Mouse (Mus musculus) layer of hippocampus, adult 9-10 months (tissue): ENCODE results near the gene Itgb1bp1.

ENCODE experiments used
- DNase-seq: peaks from one replicate; pipeline ENCODE4 v3.0.0; 2022; ENCODE audit warnings: low spot score

The Itgb1bp1 gene

GRCm38 (mm10) chr12:21286243-21286622 is at the start of gene Itgb1bp1:
TSS of gene Itgb1bp1 (minus strand) at chr12:21286284.
- peak; percentile 97 for DNase-seq

GRCm38 (mm10) chr12:21335869-21336268 is 49.8 kb upstream of the Itgb1bp1 start:
- DNase-seq = peak; percentile 66

GRCm38 (mm10) chr12:21333766-21334165 is 47.7 kb upstream of the Itgb1bp1 start:
- DNase-seq = no peak

GRCm38 (mm10) chr12:21333021-21333420 is 46.9 kb upstream of the Itgb1bp1 start:
- no peak for DNase-seq

GRCm38 (mm10) chr12:21331711-21332110 is 45.6 kb upstream of the Itgb1bp1 start:
- DNase-seq = no peak

- no peak for DNase-seq
These were observed 45.0 kb upstream of the Itgb1bp1 start for GRCm38 (mm10) chr12:21330961-21331576.

GRCm38 (mm10) chr12:21329661-21330400 is 43.7 kb upstream of the Itgb1bp1 start:
- DNase-seq = no peak

- no peak for DNase-seq
These were observed 40.2 kb upstream of the Itgb1bp1 start for GRCm38 (mm10) chr12:21326325-21326724.

GRCm38 (mm10) chr12:21325266-21325665 is 39.2 kb upstream of the Itgb1bp1 start:
- DNase-seq = no peak

- no peak for DNase-seq
These were observed 38.0 kb upstream of the Itgb1bp1 start for GRCm38 (mm10) chr12:21324101-21324500.

- DNase-seq = no peak
These were observed 36.8 kb upstream of the Itgb1bp1 start for GRCm38 (mm10) chr12:21322856-21323255.

- no peak for DNase-seq
These were observed 36.2 kb upstream of the Itgb1bp1 start for GRCm38 (mm10) chr12:21322296-21322695.

- DNase-seq = no peak
These were observed 35.1 kb upstream of the Itgb1bp1 start for GRCm38 (mm10) chr12:21321170-21321569.

GRCm38 (mm10) chr12:21320317-21320716 is 34.2 kb upstream of the Itgb1bp1 start:
- DNase-seq = no peak

GRCm38 (mm10) chr12:21318143-21318895 is 32.2 kb upstream of the Itgb1bp1 start:
- DNase-seq = no peak

- DNase-seq = peak; percentile 42
These were observed 30.8 kb upstream of the Itgb1bp1 start for GRCm38 (mm10) chr12:21316869-21317265.

GRCm38 (mm10) chr12:21315923-21316868 is 30.1 kb upstream of the Itgb1bp1 start, which contains the start of gene Iah1:
TSS of gene Iah1 (plus strand) at chr12:21316389.
- peak; percentile 26 for DNase-seq

- no peak for DNase-seq
These were observed 26.1 kb upstream of the Itgb1bp1 start for GRCm38 (mm10) chr12:21312201-21312600.

- no peak for DNase-seq
These were observed 20.6 kb upstream of the Itgb1bp1 start for GRCm38 (mm10) chr12:21306721-21307120.

- DNase-seq = no peak
These were observed 19.7 kb upstream of the Itgb1bp1 start for GRCm38 (mm10) chr12:21305741-21306140.

GRCm38 (mm10) chr12:21302361-21302783 is 16.3 kb upstream of the Itgb1bp1 start:
- DNase-seq = no peak

- no peak for DNase-seq
These were observed 15.8 kb upstream of the Itgb1bp1 start for GRCm38 (mm10) chr12:21301932-21302331.
